Mouse (Mus musculus): ENCODE measurements around the gene Pole4. TPM values are rescaled to one million over a fixed set of nuclear protein-coding genes. Genes with fewer than 3 reads are reported as not detected.

Gene Pole4
- total and polyA plus RNA-seq, 3 experiments = 32.3 to 81.1 (median 58.8) TPM

- peaks cover 48% of the 10 kb centered on the region for H3K27me3 ChIP-seq (ENCODE audit: insufficient read depth, low read length)
- H3K4me3 ChIP-seq (ENCODE audit: low read depth, low read length) = no peak overlapping the region
- peaks cover 4% of the 10 kb centered on the region for H3K4me1 ChIP-seq (ENCODE audit: insufficient read depth, low read depth, low read length)
- TF ChIP-seq GATA2 (IDR thresholded peaks at IDR 0.05; ENCODE audit: borderline replicate concordance, low read depth, low read length) (no peak), TAL1 (conservative IDR thresholded peaks at IDR 0.05; ENCODE audit: low read depth, low read length) (no peak), POLR2AphosphoS5 (IDR thresholded peaks at IDR 0.05; ENCODE audit: insufficient replicate concordance, low read depth, low read length) (no peak), CTCF (IDR thresholded peaks at IDR 0.05; ENCODE audit: low read depth, low read length) (no peak), GATA1 (IDR thresholded peaks at IDR 0.05; ENCODE audit: borderline replicate concordance, low read length) (no peak)
- H3K36me3 ChIP-seq (replicated peaks) = no peaks in the 10 kb centered on the region
- DNase-seq (ENCODE audit: low spot score) (no peak), ATAC-seq (ENCODE audit: extremely low read depth, insufficient number of reproducible peaks, low FRiP score, poor library complexity, severe bottlenecking) (no peak)
- no peaks in the 10 kb centered on the region for H3K9me3 ChIP-seq (replicated peaks)
Measured at GRCm38 (mm10) chr6:82707742-82708141, 2.6 kb upstream of the Pole4 start.

- no peak overlapping the region for H3K4me3 ChIP-seq (ENCODE audit: low read depth, low read length)
- TF ChIP-seq CTCF (IDR thresholded peaks at IDR 0.05; ENCODE audit: low read depth, low read length) (no peak), GATA1 (IDR thresholded peaks at IDR 0.05; ENCODE audit: borderline replicate concordance, low read length) (no peak), POLR2AphosphoS5 (IDR thresholded peaks at IDR 0.05; ENCODE audit: insufficient replicate concordance, low read depth, low read length) (no peak), TAL1 (conservative IDR thresholded peaks at IDR 0.05; ENCODE audit: low read depth, low read length) (no peak), GATA2 (IDR thresholded peaks at IDR 0.05; ENCODE audit: borderline replicate concordance, low read depth, low read length) (no peak)
- H3K9me3 ChIP-seq (replicated peaks) = no peaks in the 10 kb centered on the region
- no peaks in the 10 kb centered on the region for H3K36me3 ChIP-seq (replicated peaks)
- no peak for DNase-seq (ENCODE audit: low spot score)
- no peak for ATAC-seq (ENCODE audit: extremely low read depth, insufficient number of reproducible peaks, low FRiP score, poor library complexity, severe bottlenecking)
- H3K27me3 ChIP-seq (ENCODE audit: insufficient read depth, low read length) = peaks cover 44% of the 10 kb centered on the region
- peaks cover 9% of the 10 kb centered on the region for H3K4me1 ChIP-seq (ENCODE audit: insufficient read depth, low read depth, low read length)
Measured at GRCm38 (mm10) chr6:82707241-82707640, 2.1 kb upstream of the Pole4 start.

GRCm38 (mm10) chr6:82703710-82704109 lies 1.5 kb downstream of the Pole4 start:
- no peak for ATAC-seq (ENCODE audit: extremely low read depth, insufficient number of reproducible peaks, low FRiP score, poor library complexity, severe bottlenecking)
- DNase-seq (ENCODE audit: low spot score) = no peak
- no peaks in the 10 kb centered on the region for H3K36me3 ChIP-seq (replicated peaks)
- peaks cover 11% of the 10 kb centered on the region for H3K4me1 ChIP-seq (ENCODE audit: insufficient read depth, low read depth, low read length)
- H3K4me3 ChIP-seq (ENCODE audit: low read depth, low read length) = no peak overlapping the region
- H3K27me3 ChIP-seq (ENCODE audit: insufficient read depth, low read length) = peaks cover 38% of the 10 kb centered on the region
- TF ChIP-seq POLR2AphosphoS5 (IDR thresholded peaks at IDR 0.05; ENCODE audit: insufficient replicate concordance, low read depth, low read length) = no peak
- no peak for TF ChIP-seq CTCF (IDR thresholded peaks at IDR 0.05; ENCODE audit: low read depth, low read length)
- no peak for TF ChIP-seq GATA1 (IDR thresholded peaks at IDR 0.05; ENCODE audit: borderline replicate concordance, low read length)
- TF ChIP-seq TAL1 (conservative IDR thresholded peaks at IDR 0.05; ENCODE audit: low read depth, low read length) = no peak
- no peak for TF ChIP-seq GATA2 (IDR thresholded peaks at IDR 0.05; ENCODE audit: borderline replicate concordance, low read depth, low read length)
- no peaks in the 10 kb centered on the region for H3K9me3 ChIP-seq (replicated peaks)

- no peaks in the 10 kb centered on the region for H3K9me3 ChIP-seq (replicated peaks)
- H3K27me3 ChIP-seq (ENCODE audit: insufficient read depth, low read length) = peaks cover 32% of the 10 kb centered on the region
- TF ChIP-seq CTCF (IDR thresholded peaks at IDR 0.05; ENCODE audit: low read depth, low read length) (peak; percentile 90), TAL1 (conservative IDR thresholded peaks at IDR 0.05; ENCODE audit: low read depth, low read length) (no peak)
- ATAC-seq (ENCODE audit: extremely low read depth, insufficient number of reproducible peaks, low FRiP score, poor library complexity, severe bottlenecking) = peak; percentile 87
- DNase-seq (ENCODE audit: low spot score) = peak; percentile 62
- H3K36me3 ChIP-seq (replicated peaks) = no peaks in the 10 kb centered on the region
- peaks cover 11% of the 10 kb centered on the region for H3K4me1 ChIP-seq (ENCODE audit: insufficient read depth, low read depth, low read length)
- no peak overlapping the region for H3K4me3 ChIP-seq (ENCODE audit: low read depth, low read length)
Measured at GRCm38 (mm10) chr6:82702593-82703017, 2.6 kb downstream of the Pole4 start.

- H3K4me3 ChIP-seq (ENCODE audit: low read depth, low read length) = no peak overlapping the region
- no peaks in the 10 kb centered on the region for H3K36me3 ChIP-seq (replicated peaks)
- DNase-seq (ENCODE audit: low spot score) (no peak), ATAC-seq (ENCODE audit: extremely low read depth, insufficient number of reproducible peaks, low FRiP score, poor library complexity, severe bottlenecking) (no peak)
- H3K9me3 ChIP-seq (replicated peaks) = no peaks in the 10 kb centered on the region
- TF ChIP-seq CTCF (IDR thresholded peaks at IDR 0.05; ENCODE audit: low read depth, low read length) (no peak), GATA2 (IDR thresholded peaks at IDR 0.05; ENCODE audit: borderline replicate concordance, low read depth, low read length) (no peak), POLR2AphosphoS5 (IDR thresholded peaks at IDR 0.05; ENCODE audit: insufficient replicate concordance, low read depth, low read length) (no peak), TAL1 (conservative IDR thresholded peaks at IDR 0.05; ENCODE audit: low read depth, low read length) (no peak)
- peaks cover 11% of the 10 kb centered on the region for H3K4me1 ChIP-seq (ENCODE audit: insufficient read depth, low read depth, low read length)
- H3K27me3 ChIP-seq (ENCODE audit: insufficient read depth, low read length) = peaks cover 23% of the 10 kb centered on the region
Measured at GRCm38 (mm10) chr6:82701296-82701695, 3.9 kb downstream of the Pole4 start.

GRCm38 (mm10) chr6:82699831-82700230 lies 5.3 kb downstream of the Pole4 start:
- Histone ChIP-seq H3K4me1 (ENCODE audit: insufficient read depth, low read depth, low read length) (peaks cover 8% of the 10 kb centered on the region), H3K36me3 (replicated peaks) (no peaks in the 10 kb centered on the region), H3K4me3 (ENCODE audit: low read depth, low read length) (no peak overlapping the region), H3K27me3 (ENCODE audit: insufficient read depth, low read length) (peaks cover 16% of the 10 kb centered on the region), H3K9me3 (replicated peaks) (no peaks in the 10 kb centered on the region)
- no peak for ATAC-seq (ENCODE audit: extremely low read depth, insufficient number of reproducible peaks, low FRiP score, poor library complexity, severe bottlenecking)
- no peak for DNase-seq (ENCODE audit: low spot score)
- TF ChIP-seq GATA1 (IDR thresholded peaks at IDR 0.05; ENCODE audit: borderline replicate concordance, low read length) (no peak), CTCF (IDR thresholded peaks at IDR 0.05; ENCODE audit: low read depth, low read length) (no peak), TAL1 (conservative IDR thresholded peaks at IDR 0.05; ENCODE audit: low read depth, low read length) (no peak), POLR2AphosphoS5 (IDR thresholded peaks at IDR 0.05; ENCODE audit: insufficient replicate concordance, low read depth, low read length) (no peak), GATA2 (IDR thresholded peaks at IDR 0.05; ENCODE audit: borderline replicate concordance, low read depth, low read length) (no peak)

- Histone ChIP-seq H3K9me3 (replicated peaks) (no peaks in the 10 kb centered on the region), H3K4me3 (ENCODE audit: low read depth, low read length) (no peak overlapping the region), H3K27me3 (ENCODE audit: insufficient read depth, low read length) (peaks cover 12% of the 10 kb centered on the region), H3K36me3 (replicated peaks) (no peaks in the 10 kb centered on the region), H3K4me1 (ENCODE audit: insufficient read depth, low read depth, low read length) (no peaks in the 10 kb centered on the region)
- DNase-seq (ENCODE audit: low spot score) = no peak
- no peak for ATAC-seq (ENCODE audit: extremely low read depth, insufficient number of reproducible peaks, low FRiP score, poor library complexity, severe bottlenecking)
- TF ChIP-seq TAL1 (conservative IDR thresholded peaks at IDR 0.05; ENCODE audit: low read depth, low read length) = no peak
- no peak for TF ChIP-seq CTCF (IDR thresholded peaks at IDR 0.05; ENCODE audit: low read depth, low read length)
- no peak for TF ChIP-seq GATA1 (IDR thresholded peaks at IDR 0.05; ENCODE audit: borderline replicate concordance, low read length)
- no peak for TF ChIP-seq POLR2AphosphoS5 (IDR thresholded peaks at IDR 0.05; ENCODE audit: insufficient replicate concordance, low read depth, low read length)
- TF ChIP-seq GATA2 (IDR thresholded peaks at IDR 0.05; ENCODE audit: borderline replicate concordance, low read depth, low read length) = no peak
Measured at GRCm38 (mm10) chr6:82696736-82697135, 8.4 kb downstream of the Pole4 start.
